In genomic region chr8:69716403-69717231, GRCm38 (mm10) we compare ENCODE assay signal across 8 mouse cellular contexts. TPM values are rescaled to one million over a fixed set of nuclear protein-coding genes. Genes with fewer than 3 reads are reported as not detected.
A peak's percentile ranks its signal among the peaks of the same experiment; 100 is the strongest.
DNase-seq lines count a peak whose midpoint lies in the region; ATAC-seq lines count a peak whose summit lies in the region.

No protein-coding gene starts in this region.

- peak overlapping the region; percentile 99 for H3K9ac ChIP-seq in heart, embryonic 13.5 days
- peak overlapping the region; percentile 93 for H3K9ac ChIP-seq in liver, embryonic 12.5 days
- H3K9ac ChIP-seq in stomach, embryonic 15.5 days = peak overlapping the region; percentile 100

- H3K4me2 ChIP-seq in heart, embryonic 13.5 days = peak overlapping the region; percentile 71
- H3K4me2 ChIP-seq in liver, embryonic 12.5 days = peak overlapping the region; percentile 68
- H3K4me2 ChIP-seq in stomach, embryonic 15.5 days = peak overlapping the region; percentile 63

- ATAC-seq in heart, embryonic 13.5 days (ENCODE audit: extremely low read depth, insufficient number of reproducible peaks, low FRiP score, low TSS enrichment) = peak; percentile 98
- peak; percentile 98 for ATAC-seq in liver, embryonic 12.5 days
- peak; percentile 99 for ATAC-seq in stomach, embryonic 15.5 days (ENCODE audit: insufficient read depth, low FRiP score, low read depth)

- H3K4me3 ChIP-seq in brown adipose tissue, adult 24 weeks (ENCODE audit: insufficient read depth, low read depth, low read length) = peak overlapping the region; percentile 76
- H3K4me3 ChIP-seq in heart, embryonic 13.5 days = peak overlapping the region; percentile 97
- peak overlapping the region; percentile 88 for H3K4me3 ChIP-seq in liver, embryonic 12.5 days
- peak overlapping the region; percentile 99 for H3K4me3 ChIP-seq in stomach, embryonic 15.5 days (replicated peaks)

- H3K9me3 ChIP-seq in heart, embryonic 13.5 days = no peaks in the 10 kb centered on the region
- no peaks in the 10 kb centered on the region for H3K9me3 ChIP-seq in liver, embryonic 12.5 days (replicated peaks)
- H3K9me3 ChIP-seq in stomach, embryonic 15.5 days = no peaks in the 10 kb centered on the region

- under 1% methylated on average over 47 of the region's 52 CpGs for WGBS in heart, embryonic 13.5 days
- under 1% methylated on average over 52 of the region's 52 CpGs for WGBS in liver, embryonic 12.5 days (ENCODE audit: insufficient replicate concordance)
- WGBS in stomach, embryonic 15.5 days = under 1% methylated on average over 52 of the region's 52 CpGs

- peak; percentile 98 for DNase-seq in CD4-positive, CD25-positive, alpha-beta regulatory T cell, adult 2 months (ENCODE audit: low read depth, low spot score)
- peak; percentile 99 for DNase-seq in fat pad, adult 2 months (ENCODE audit: extremely low read depth, low read depth, low spot score)
- DNase-seq in kidney, postnatal 10 days = peak; percentile 97
- peak; percentile 95 for DNase-seq in natural killer cell, adult 2 months (ENCODE audit: low spot score in 2 of 2)

- peak overlapping the region; percentile 91 for H3K27ac ChIP-seq in brown adipose tissue, adult 24 weeks (replicated peaks; ENCODE audit: low read depth, low read length)
- peak overlapping the region; percentile 100 for H3K27ac ChIP-seq in heart, embryonic 13.5 days (replicated peaks)
- peak overlapping the region; percentile 99 for H3K27ac ChIP-seq in liver, embryonic 12.5 days
- peak overlapping the region; percentile 100 for H3K27ac ChIP-seq in stomach, embryonic 15.5 days

- H3K36me3 ChIP-seq in heart, embryonic 13.5 days = peaks cover 22% of the 10 kb centered on the region
- peaks cover 25% of the 10 kb centered on the region for H3K36me3 ChIP-seq in liver, embryonic 12.5 days
- H3K36me3 ChIP-seq in stomach, embryonic 15.5 days = no peaks in the 10 kb centered on the region

- peaks cover 7% of the 10 kb centered on the region; the same call in 1 of the 2 replicates for H3K4me1 ChIP-seq in brown adipose tissue, adult 24 weeks (ENCODE audit: control insufficient read depth, insufficient read depth, insufficient read length, low read length)
- peaks cover 28% of the 10 kb centered on the region for H3K4me1 ChIP-seq in heart, embryonic 13.5 days
- H3K4me1 ChIP-seq in liver, embryonic 12.5 days = peaks cover 29% of the 10 kb centered on the region
- H3K4me1 ChIP-seq in stomach, embryonic 15.5 days = peaks cover 10% of the 10 kb centered on the region

- no peaks in the 10 kb centered on the region for H3K27me3 ChIP-seq in heart, embryonic 13.5 days (replicated peaks)
- no peaks in the 10 kb centered on the region for H3K27me3 ChIP-seq in liver, embryonic 12.5 days (replicated peaks)
- H3K27me3 ChIP-seq in stomach, embryonic 15.5 days (replicated peaks) = no peaks in the 10 kb centered on the region

RNA-seq across cellular contexts. Expression of gene Zfp869, which starts 6.1 kb away (rescaled TPM):
- 10.6 and 13.3 TPM in 2 replicates for polyA plus RNA-seq in brown adipose tissue, adult 24 weeks (2012; ENCODE audit: insufficient read depth, insufficient read length, missing spikeins)
- polyA plus RNA-seq in heart, embryonic 13.5 days (2015; fragmentation: Nextera tagmentation; extraction: Ambion mirVana) = 16.6 and 18.0 TPM in 2 replicates
- 14.8 and 15.8 TPM in 2 replicates for polyA plus RNA-seq in liver, embryonic 12.5 days (2016; fragmentation: Nextera tagmentation; extraction: Ambion mirVana)
- polyA plus RNA-seq in stomach, embryonic 15.5 days (2015; fragmentation: Nextera tagmentation; extraction: Ambion mirVana) = 24.3 and 28.5 TPM in 2 replicates

RNA-seq across cellular contexts. Expression of gene Zfp963, which starts 33.2 kb away (rescaled TPM):
- polyA plus RNA-seq in brown adipose tissue, adult 24 weeks (2012; ENCODE audit: insufficient read depth, insufficient read length, missing spikeins) = 1.6 and 2.2 TPM in 2 replicates
- polyA plus RNA-seq in heart, embryonic 13.5 days (2015; fragmentation: Nextera tagmentation; extraction: Ambion mirVana) = 3.2 and 4.0 TPM in 2 replicates
- polyA plus RNA-seq in liver, embryonic 12.5 days (2016; fragmentation: Nextera tagmentation; extraction: Ambion mirVana) = 1.8 and 2.3 TPM in 2 replicates
- polyA plus RNA-seq in stomach, embryonic 15.5 days (2015; fragmentation: Nextera tagmentation; extraction: Ambion mirVana) = 5.8 and 6.3 TPM in 2 replicates

RNA-seq across cellular contexts. Expression of gene Gm20422, which starts 58.1 kb away (rescaled TPM):
- polyA plus RNA-seq in brown adipose tissue, adult 24 weeks (2012; ENCODE audit: insufficient read depth, insufficient read length, missing spikeins) = not detected in 2 replicates
- 0.32 and 1.2 TPM in 2 replicates for polyA plus RNA-seq in heart, embryonic 13.5 days (2015; fragmentation: Nextera tagmentation; extraction: Ambion mirVana)
- polyA plus RNA-seq in liver, embryonic 12.5 days (2016; fragmentation: Nextera tagmentation; extraction: Ambion mirVana) = 0.32 TPM in 1 of 2 replicates, not detected in the other
- 0.15 and 0.39 TPM in 2 replicates for polyA plus RNA-seq in stomach, embryonic 15.5 days (2015; fragmentation: Nextera tagmentation; extraction: Ambion mirVana)

Comparison
In these comparisons a context has a peak if more than half of its experiments do, and no peak if none do; other contexts are left out.
1. Peak in every context shown above with its lines: DNase-seq, ATAC-seq, H3K4me3 ChIP-seq and H3K27ac ChIP-seq.